Mouse (Mus musculus): ENCODE data around the gene 9630041A04Rik. TPM values are rescaled to one million over a fixed set of nuclear protein-coding genes. Genes with fewer than 3 reads are reported as not detected.

9630041A04Rik gene
- polyA plus RNA-seq, 1 experiment from 2014 or later, result not detected

- WGBS, result 46% methylated on average over 7 of the region's 7 CpGs
- TF ChIP-seq CTCF (IDR thresholded peaks at IDR 0.05; ENCODE audit: low read depth), result no peak
These were observed 83.7 kb downstream of the 9630041A04Rik start for GRCm38 (mm10) chr9:101945326-101945725.

GRCm38 (mm10) chr9:101945814-101946213 is 84.2 kb downstream of the 9630041A04Rik start:
- no peak overlapping the region for H3K4me2 ChIP-seq (ENCODE audit: low read length)
- WGBS, result 84% methylated on average over 4 of the region's 4 CpGs
- no peak for DNase-seq (ENCODE audit: low spot score)
- H3K9ac ChIP-seq (ENCODE audit: low read depth, low read length), result no peak overlapping the region
- no peak for TF ChIP-seq CTCF (IDR thresholded peaks at IDR 0.05; ENCODE audit: low read depth)
- no peaks in the 10 kb centered on the region for H3K9me3 ChIP-seq (replicated peaks; ENCODE audit: low read length)
- no peaks in the 10 kb centered on the region for H3K36me3 ChIP-seq (ENCODE audit: insufficient read depth, low read length)
- no peak overlapping the region for H3K27ac ChIP-seq
- H3K27me3 ChIP-seq (ENCODE audit: insufficient read depth, low read length), result no peaks in the 10 kb centered on the region
- H3K4me1 ChIP-seq (replicated peaks; ENCODE audit: insufficient read depth, low read length), result no peaks in the 10 kb centered on the region
- no peak overlapping the region for H3K4me3 ChIP-seq (replicated peaks; ENCODE audit: low read depth, low read length)
- no peak for ATAC-seq (replicated peaks; ENCODE audit: low FRiP score, low read depth)

More at GRCm38 (mm10) chr9:101945326-101945725, 83.7 kb downstream of the 9630041A04Rik start:
- Histone ChIP-seq H3K4me1 (replicated peaks; ENCODE audit: insufficient read depth, low read length) (no peaks in the 10 kb centered on the region), H3K4me2 (ENCODE audit: low read length) (no peak overlapping the region), H3K27ac (no peak overlapping the region), H3K36me3 (ENCODE audit: insufficient read depth, low read length) (no peaks in the 10 kb centered on the region), H3K9ac (ENCODE audit: low read depth, low read length) (no peak overlapping the region), H3K4me3 (replicated peaks; ENCODE audit: low read depth, low read length) (no peak overlapping the region), H3K9me3 (replicated peaks; ENCODE audit: low read length) (no peaks in the 10 kb centered on the region), H3K27me3 (ENCODE audit: insufficient read depth, low read length) (no peaks in the 10 kb centered on the region)
- no peak for DNase-seq (ENCODE audit: low spot score)
- ATAC-seq (replicated peaks; ENCODE audit: low FRiP score, low read depth), result no peak

GRCm38 (mm10) chr9:101950101-101950500 is 88.5 kb downstream of the 9630041A04Rik start:
- Histone ChIP-seq H3K4me1 (replicated peaks; ENCODE audit: insufficient read depth, low read length) (no peaks in the 10 kb centered on the region), H3K4me3 (replicated peaks; ENCODE audit: low read depth, low read length) (no peak overlapping the region), H3K36me3 (ENCODE audit: insufficient read depth, low read length) (no peaks in the 10 kb centered on the region), H3K27ac (no peak overlapping the region), H3K27me3 (ENCODE audit: insufficient read depth, low read length) (no peaks in the 10 kb centered on the region), H3K4me2 (ENCODE audit: low read length) (no peak overlapping the region), H3K9me3 (replicated peaks; ENCODE audit: low read length) (no peaks in the 10 kb centered on the region), H3K9ac (ENCODE audit: low read depth, low read length) (no peak overlapping the region)
- ATAC-seq (replicated peaks; ENCODE audit: low FRiP score, low read depth) (no peak), DNase-seq (ENCODE audit: low spot score) (no peak)
- 10% methylated on average over 3 of the region's 3 CpGs for WGBS
- TF ChIP-seq CTCF (IDR thresholded peaks at IDR 0.05; ENCODE audit: low read depth), result no peak

GRCm38 (mm10) chr9:101954529-101954928 is 92.9 kb downstream of the 9630041A04Rik start:
- Histone ChIP-seq H3K27me3 (ENCODE audit: insufficient read depth, low read length) (no peaks in the 10 kb centered on the region), H3K4me1 (replicated peaks; ENCODE audit: insufficient read depth, low read length) (no peaks in the 10 kb centered on the region), H3K9me3 (replicated peaks; ENCODE audit: low read length) (no peaks in the 10 kb centered on the region), H3K4me3 (replicated peaks; ENCODE audit: low read depth, low read length) (no peak overlapping the region), H3K27ac (no peak overlapping the region), H3K4me2 (ENCODE audit: low read length) (no peak overlapping the region), H3K36me3 (ENCODE audit: insufficient read depth, low read length) (no peaks in the 10 kb centered on the region), H3K9ac (ENCODE audit: low read depth, low read length) (no peak overlapping the region)
- TF ChIP-seq CTCF (IDR thresholded peaks at IDR 0.05; ENCODE audit: low read depth), result no peak
- 71% methylated on average over 4 of the region's 4 CpGs for WGBS
- no peak for DNase-seq (ENCODE audit: low spot score)
- no peak for ATAC-seq (replicated peaks; ENCODE audit: low FRiP score, low read depth)

GRCm38 (mm10) chr9:101956228-101956627 is 94.6 kb downstream of the 9630041A04Rik start:
- ATAC-seq (replicated peaks; ENCODE audit: low FRiP score, low read depth), result no peak
- no peak for DNase-seq (ENCODE audit: low spot score)
- Histone ChIP-seq H3K9ac (ENCODE audit: low read depth, low read length) (no peak overlapping the region), H3K4me1 (replicated peaks; ENCODE audit: insufficient read depth, low read length) (no peaks in the 10 kb centered on the region), H3K4me3 (replicated peaks; ENCODE audit: low read depth, low read length) (no peak overlapping the region), H3K4me2 (ENCODE audit: low read length) (no peak overlapping the region), H3K27me3 (ENCODE audit: insufficient read depth, low read length) (no peaks in the 10 kb centered on the region), H3K36me3 (ENCODE audit: insufficient read depth, low read length) (no peaks in the 10 kb centered on the region), H3K27ac (no peak overlapping the region), H3K9me3 (replicated peaks; ENCODE audit: low read length) (no peaks in the 10 kb centered on the region)
- 26% methylated on average over 4 of the region's 4 CpGs for WGBS
- TF ChIP-seq CTCF (IDR thresholded peaks at IDR 0.05; ENCODE audit: low read depth), result no peak

GRCm38 (mm10) chr9:101971806-101972205 is 110.2 kb downstream of the 9630041A04Rik start:
- DNase-seq (ENCODE audit: low spot score), result no peak
- WGBS, result 30% methylated on average over 6 of the region's 6 CpGs
- peak; percentile 4; the same call in 1 of the 2 replicates for TF ChIP-seq CTCF (IDR thresholded peaks at IDR 0.05; ENCODE audit: low read depth)

GRCm38 (mm10) chr9:101972314-101972713 is 110.7 kb downstream of the 9630041A04Rik start:
- no peak for TF ChIP-seq CTCF (IDR thresholded peaks at IDR 0.05; ENCODE audit: low read depth)
- no peak for ATAC-seq (replicated peaks; ENCODE audit: low FRiP score, low read depth)
- Histone ChIP-seq H3K27me3 (ENCODE audit: insufficient read depth, low read length) (no peaks in the 10 kb centered on the region), H3K27ac (no peak overlapping the region), H3K9ac (ENCODE audit: low read depth, low read length) (no peak overlapping the region), H3K4me3 (replicated peaks; ENCODE audit: low read depth, low read length) (no peak overlapping the region), H3K36me3 (ENCODE audit: insufficient read depth, low read length) (no peaks in the 10 kb centered on the region), H3K4me2 (ENCODE audit: low read length) (no peak overlapping the region), H3K9me3 (replicated peaks; ENCODE audit: low read length) (no peaks in the 10 kb centered on the region), H3K4me1 (replicated peaks; ENCODE audit: insufficient read depth, low read length) (no peaks in the 10 kb centered on the region)
- WGBS, result 75% methylated on average over 8 of the region's 8 CpGs
- DNase-seq (ENCODE audit: low spot score), result no peak

More at GRCm38 (mm10) chr9:101971806-101972205, 110.2 kb downstream of the 9630041A04Rik start:
- H3K4me3 ChIP-seq (replicated peaks; ENCODE audit: low read depth, low read length), result no peak overlapping the region
- H3K4me2 ChIP-seq (ENCODE audit: low read length), result no peak overlapping the region
- H3K27me3 ChIP-seq (ENCODE audit: insufficient read depth, low read length), result no peaks in the 10 kb centered on the region
- H3K4me1 ChIP-seq (replicated peaks; ENCODE audit: insufficient read depth, low read length), result no peaks in the 10 kb centered on the region
- H3K9me3 ChIP-seq (replicated peaks; ENCODE audit: low read length), result no peaks in the 10 kb centered on the region
- no peak for ATAC-seq (replicated peaks; ENCODE audit: low FRiP score, low read depth)
- H3K9ac ChIP-seq (ENCODE audit: low read depth, low read length), result no peak overlapping the region
- H3K36me3 ChIP-seq (ENCODE audit: insufficient read depth, low read length), result no peaks in the 10 kb centered on the region
- H3K27ac ChIP-seq, result no peak overlapping the region

Measured in kidney, postnatal 0 days (tissue).